Mouse (Mus musculus) spleen, adult 2 months (tissue): ENCODE measurements around the gene Map3k4.

Source experiments
- CTCF ChIP-seq: fragments of 200-500 bp; IDR thresholded peaks from 2 replicates; pipeline ENCODE4 v1.5.1; 2011; ENCODE audit warnings: mild to moderate bottlenecking, inconsistent platforms; ENCODE audit not compliant: insufficient read depth, insufficient read length, insufficient replicate concordance; ENCODE audit errors: extremely low read depth
- POLR2A ChIP-seq: fragments of 200-500 bp; IDR thresholded peaks from 2 replicates; pipeline ENCODE4 v1.6.1; 2011; ENCODE audit warnings: low read depth, low read length, inconsistent platforms

DNA sequence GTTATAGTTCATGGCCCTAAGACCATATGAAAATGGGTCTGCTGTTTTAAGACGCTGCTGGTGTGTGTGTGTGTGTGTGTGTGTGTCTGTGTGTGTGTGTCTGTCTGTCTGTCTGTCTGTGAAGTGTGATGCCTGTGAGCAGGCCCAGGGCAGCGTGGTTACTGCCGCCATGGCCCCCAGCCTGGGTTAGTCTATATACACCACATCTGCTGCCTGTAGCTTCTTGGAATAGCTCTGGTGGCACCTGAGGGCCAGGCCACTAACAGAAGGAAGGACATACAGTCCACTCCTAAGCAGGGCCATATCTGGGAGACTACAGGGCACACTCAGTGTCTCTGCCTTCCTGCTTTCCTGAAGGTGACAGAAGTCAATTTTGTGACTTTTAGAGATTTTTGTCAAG, 77.9 kb downstream of the Map3k4 start:
- TF ChIP-seq POLR2A: no peak
- no peak for TF ChIP-seq CTCF
